Mouse (Mus musculus) MEL (cell line): ENCODE measurements at regions not wholly inside any gene's neighbourhood (a gene's known extent, or its start where the extent isn't known, plus 50 kb on each side); places are given as distances from the start of the nearest gene placed in this dataset.

Source experiments
- CTCF ChIP-seq, 3 experiments: IDR thresholded peaks in 2 of 3; conservative IDR thresholded peaks in 1 of 3; 2 replicates each; pipeline ENCODE4 v1.5.1; 2011 to 2012; ENCODE audit warnings: low read length in 3 of 3, low read depth in 2 of 3, mild to moderate bottlenecking in 2 of 3, improper control_type of control experiment in 1 of 3, inconsistent platforms in 1 of 3, mixed read lengths in 1 of 3, moderate library complexity in 1 of 3; ENCODE audit not compliant: control insufficient read depth in 1 of 3, insufficient read depth in 1 of 3, poor library complexity in 1 of 3, severe bottlenecking in 1 of 3
- EP300 ChIP-seq, 2 experiments: IDR thresholded peaks; 2 replicates each; pipeline ENCODE4 v1.6.1; 2011; ENCODE audit warnings: improper control_type of control experiment in 2 of 2, low read length in 2 of 2, low read depth in 1 of 2, mild to moderate bottlenecking in 1 of 2
- MAZ ChIP-seq: IDR thresholded peaks from 2 replicates; pipeline ENCODE4 v1.6.1; 2012; ENCODE audit warnings: low read depth, mild to moderate bottlenecking, inconsistent platforms, low read length, improper control_type of control experiment
- MXI1 ChIP-seq: IDR thresholded peaks from 2 replicates; pipeline ENCODE4 v1.6.1; 2011; ENCODE audit warnings: mild to moderate bottlenecking, low read depth, low read length, improper control_type of control experiment
- POLR2A ChIP-seq, 2 experiments: IDR thresholded peaks; 2 replicates each; pipeline ENCODE4 v1.6.1; 2011 to 2012; ENCODE audit warnings: low read length in 2 of 2, mild to moderate bottlenecking in 2 of 2, control low read depth in 1 of 2, improper control_type of control experiment in 1 of 2, low read depth in 1 of 2, moderate library complexity in 1 of 2; ENCODE audit not compliant: control insufficient read depth in 1 of 2, insufficient read depth in 1 of 2, poor library complexity in 1 of 2
- POLR2AphosphoS2 ChIP-seq: IDR thresholded peaks from 2 replicates; pipeline ENCODE4 v1.6.1; 2011; ENCODE audit warnings: low read length, improper control_type of control experiment
- POLR2AphosphoS5 ChIP-seq: IDR thresholded peaks from 2 replicates; pipeline ENCODE4 v1.6.1; 2012; ENCODE audit warnings: low read depth, borderline replicate concordance, mild to moderate bottlenecking, inconsistent platforms, low read length, moderate library complexity, mixed read lengths
- TBP ChIP-seq: IDR thresholded peaks from 2 replicates; pipeline ENCODE4 v1.8.0; 2011; ENCODE audit warnings: low read depth, low read length, improper control_type of control experiment
- UBTF ChIP-seq: IDR thresholded peaks from 2 replicates; pipeline ENCODE4 v1.6.1; 2012; ENCODE audit warnings: low read depth, mild to moderate bottlenecking, inconsistent platforms, low read length, improper control_type of control experiment, moderate library complexity, borderline replicate concordance; ENCODE audit not compliant: insufficient read depth
- USF1 ChIP-seq: IDR thresholded peaks from 2 replicates; pipeline ENCODE4 v1.6.1; 2014; ENCODE audit warnings: low read depth, mild to moderate bottlenecking, inconsistent platforms, low read length, improper control_type of control experiment, moderate library complexity
- ZC3H11A ChIP-seq: IDR thresholded peaks from 2 replicates; pipeline ENCODE4 v1.6.1; 2012; ENCODE audit warnings: low read depth, mild to moderate bottlenecking, inconsistent platforms, low read length, improper control_type of control experiment
- ZNF384 ChIP-seq: IDR thresholded peaks from 2 replicates; pipeline ENCODE4 v1.6.1; 2012; ENCODE audit warnings: low read depth, mild to moderate bottlenecking, inconsistent platforms, low read length, improper control_type of control experiment

DNA sequence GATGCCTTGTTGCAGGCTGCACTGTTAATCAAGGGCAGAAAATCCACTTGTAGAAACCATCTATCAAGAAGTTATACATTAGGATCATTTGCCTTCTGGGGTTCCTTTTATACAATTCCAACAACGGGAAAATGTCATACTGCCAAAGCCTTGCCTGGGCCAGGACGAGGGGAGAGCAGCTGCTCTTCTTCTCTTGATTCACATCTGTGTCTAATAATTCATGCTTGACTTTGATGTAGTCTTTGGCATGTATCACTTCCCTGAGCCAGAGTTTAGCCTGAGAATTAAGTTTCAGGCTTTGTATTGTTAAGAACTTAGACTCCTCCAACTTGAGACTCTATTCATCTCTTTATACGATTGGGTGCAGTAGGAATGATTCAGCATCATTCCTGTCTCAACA is 627.2 kb downstream of the Basp1 start:
- TF ChIP-seq EP300 (IDR thresholded peaks at IDR 0.05; ENCODE audit: low read depth in 1 of 2, low read length in 2 of 2) (no peak), POLR2AphosphoS2 (no peak), MAZ (no peak), CTCF (IDR thresholded peaks at IDR 0.05 in 2 of 3, conservative IDR thresholded peaks at IDR 0.05 in 1 of 3; ENCODE audit: control insufficient read depth in 1 of 3, insufficient read depth in 1 of 3, low read depth in 2 of 3, low read length in 3 of 3, poor library complexity in 1 of 3, severe bottlenecking in 1 of 3) (no peak), TBP (no peak), POLR2AphosphoS5 (no peak), MXI1 (no peak), USF1 (no peak), ZNF384 (no peak), ZC3H11A (no peak), POLR2A (IDR thresholded peaks at IDR 0.05; ENCODE audit: control insufficient read depth in 1 of 2, insufficient read depth in 1 of 2, low read depth in 1 of 2, low read length in 2 of 2, poor library complexity in 1 of 2) (no peak), UBTF (no peak)
